Mouse (Mus musculus) hindbrain, embryonic 16.5 days (tissue): ENCODE results near the gene Slc12a6. TPM values are rescaled to one million over a fixed set of nuclear protein-coding genes. Genes with fewer than 3 reads are reported as not detected.
A peak's percentile ranks its signal among the peaks of the same experiment; 100 is the strongest.

ENCODE experiments used
- ATAC-seq: fragments of 200-750 bp; cut with Nextera tagmentation; 2 replicates; pipeline ENCODE4 v1.8.0; 2017; ENCODE audit warnings: moderate TSS enrichment, moderate library complexity
- H3K27ac ChIP-seq: fragments of 300-500 bp; sonication (generic); 2 replicates; pipeline ENCODE4 v1.5.1; 2014; ENCODE audit warnings: low read depth, mild to moderate bottlenecking, control low read depth, low read length, moderate library complexity
- H3K27me3 ChIP-seq: fragments of 300-500 bp; sonication (generic); replicated peaks from 2 replicates; pipeline ENCODE4 v1.6.1; 2014; ENCODE audit warnings: low read length; ENCODE audit not compliant: control insufficient read depth, insufficient read depth
- H3K36me3 ChIP-seq: fragments of 300-500 bp; sonication (generic); 2 replicates; pipeline ENCODE4 v1.6.1; 2014; ENCODE audit warnings: mild to moderate bottlenecking, low read length, moderate library complexity, mixed read lengths; ENCODE audit not compliant: control insufficient read depth, insufficient read depth
- H3K4me1 ChIP-seq: fragments of 300-500 bp; sonication (generic); 2 replicates; pipeline ENCODE4 v1.6.1; 2014; ENCODE audit warnings: low read depth, low read length; ENCODE audit not compliant: control insufficient read depth, insufficient read depth
- H3K4me2 ChIP-seq: fragments of 300-500 bp; sonication (generic); 2 replicates; pipeline ENCODE4 v1.6.1; 2014; ENCODE audit warnings: mild to moderate bottlenecking, low read length, control low read depth, moderate library complexity
- H3K4me3 ChIP-seq: fragments of 300-500 bp; sonication (generic); 2 replicates; pipeline ENCODE4 v1.5.1; 2014; ENCODE audit warnings: mild to moderate bottlenecking, low read length, control low read depth, moderate library complexity
- H3K9ac ChIP-seq: fragments of 300-500 bp; sonication (generic); 2 replicates; pipeline ENCODE4 v1.6.1; 2014; ENCODE audit warnings: low read depth, mild to moderate bottlenecking, control low read depth, low read length, moderate library complexity
- H3K9me3 ChIP-seq: fragments of 300-500 bp; sonication (generic); 2 replicates; pipeline ENCODE4 v1.6.1; 2014; ENCODE audit warnings: mild to moderate bottlenecking, low read length, moderate library complexity; ENCODE audit not compliant: control insufficient read depth
- WGBS: fragments of 180-500 bp; shearing (Covaris S2); extraction: QIAGEN DNeasy Blood & Tissue Kit; methylation state at CpG from one replicate; pipeline ENCODE4 v1.1.7; 2014; 5-methylcytosine and 5-hydroxymethylcytosine counted together
- polyA plus RNA-seq: library from polyadenylated mRNA; unstranded; fragments of >200 nt; fragmentation: Nextera tagmentation; extraction: Ambion mirVana; gene quantifications from 2 replicates; pipeline ENCODE4 v1.2.1, GENCODE M21; 2015

Gene Slc12a6
- polyA plus RNA-seq, result 14.7 and 17.5 TPM in 2 replicates

DNA sequence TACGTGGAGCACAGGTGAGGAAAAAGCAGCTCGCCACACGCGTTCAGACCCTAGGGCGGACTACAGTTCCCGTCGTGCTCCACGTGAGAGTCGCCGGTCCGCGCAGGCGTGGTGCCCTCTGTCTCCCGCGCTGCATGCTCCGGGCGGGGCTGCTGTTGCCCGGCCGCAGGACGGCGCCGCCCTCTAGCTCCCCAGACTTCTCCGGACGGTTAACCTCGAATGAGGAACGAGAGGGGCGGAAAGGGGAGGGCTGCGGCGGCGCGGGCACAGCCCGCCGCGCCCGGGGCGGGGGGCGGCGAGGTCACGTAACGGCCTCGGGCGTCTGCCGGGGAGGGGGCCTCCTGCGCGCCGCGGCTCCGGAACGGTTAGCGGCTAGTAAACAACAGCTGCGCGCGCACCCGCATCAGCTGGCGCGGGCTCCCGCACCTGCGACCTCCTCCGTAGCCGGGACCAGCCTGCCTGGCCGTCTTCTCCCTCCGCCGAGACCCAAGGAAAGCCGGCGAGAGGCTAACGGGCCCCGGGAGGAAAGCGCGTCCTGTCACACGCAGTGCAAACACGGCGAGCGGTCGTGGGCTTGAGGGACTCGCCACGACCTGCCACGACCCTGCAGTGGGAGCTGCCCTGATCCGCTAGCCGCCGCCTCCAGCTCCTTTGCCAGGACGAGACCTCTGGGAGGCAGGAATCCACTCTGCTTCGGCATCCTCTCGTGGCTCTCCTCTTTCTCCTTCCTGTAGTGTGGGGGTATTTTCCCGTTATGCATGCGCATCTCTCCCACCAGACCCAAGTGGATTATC is at the start of gene Slc12a6:
Gene Slc12a6 (plus strand): TSS at position 378 of the 794 bp plus-strand sequence.
- Histone ChIP-seq H3K36me3 (no peaks in the 10 kb centered on the region), H3K4me3 (peak within 1 kb of the TSS; percentile 94), H3K9me3 (no peaks in the 10 kb centered on the region), H3K27ac (peak within 1 kb of the TSS; percentile 93), H3K4me1 (peaks cover 29% of the 10 kb centered on the region), H3K27me3 (no peaks in the 10 kb centered on the region), H3K9ac (peak within 1 kb of the TSS; percentile 87), H3K4me2 (peak within 1 kb of the TSS; percentile 79)
- peak; percentile 96 for ATAC-seq
- under 1% methylated on average over 67 of the region's 85 CpGs for WGBS

DNA sequence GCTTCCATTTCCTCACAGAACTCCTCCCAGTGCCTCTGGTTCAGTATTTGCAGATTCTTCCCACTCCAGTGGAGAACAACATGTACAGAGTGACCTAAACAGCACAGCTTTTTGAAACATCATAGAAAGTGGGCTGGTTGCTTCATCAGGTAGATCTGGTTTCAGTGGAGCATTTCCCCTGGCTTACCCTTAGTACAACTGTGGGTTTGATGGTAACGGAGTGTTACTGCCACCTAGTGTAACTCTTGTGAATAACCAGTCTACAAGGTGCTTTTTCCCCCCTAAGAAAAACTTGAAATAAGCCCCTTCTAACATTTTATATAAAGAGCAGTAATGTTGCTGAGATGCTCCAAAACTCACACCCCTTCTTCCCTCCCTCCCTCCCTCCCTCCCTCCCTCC is 49.6 kb upstream of the Slc12a6 start:
- Histone ChIP-seq H3K36me3 (no peaks in the 10 kb centered on the region), H3K4me3 (no peak overlapping the region), H3K9me3 (no peaks in the 10 kb centered on the region), H3K9ac (no peak overlapping the region), H3K4me1 (no peaks in the 10 kb centered on the region), H3K4me2 (no peak overlapping the region), H3K27me3 (no peaks in the 10 kb centered on the region), H3K27ac (no peak overlapping the region)
- ATAC-seq, result peak; percentile 80
- 0% methylated on average over 1 of the region's 1 CpGs for WGBS

DNA sequence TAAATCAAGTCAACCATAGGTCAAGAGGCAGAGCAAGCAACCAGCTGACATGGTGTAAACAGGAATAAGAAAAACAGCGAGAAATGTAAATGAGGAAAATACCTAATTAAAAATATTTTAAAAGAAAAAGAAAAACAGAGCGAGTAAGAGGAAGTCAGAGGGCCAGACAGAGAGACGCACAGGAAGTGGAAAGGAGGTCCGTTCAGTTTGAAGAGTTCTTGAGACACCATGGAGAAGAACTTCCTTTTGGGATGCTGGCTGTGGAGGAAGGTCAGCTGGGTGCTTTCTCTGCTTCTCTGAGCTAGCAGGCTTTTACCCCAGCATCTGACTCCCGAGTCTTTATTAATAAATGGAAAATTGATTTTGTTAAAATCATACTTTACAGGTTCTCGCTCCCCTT is 48.0 kb upstream of the Slc12a6 start:
- H3K27ac ChIP-seq, result no peak overlapping the region
- no peak for ATAC-seq

DNA sequence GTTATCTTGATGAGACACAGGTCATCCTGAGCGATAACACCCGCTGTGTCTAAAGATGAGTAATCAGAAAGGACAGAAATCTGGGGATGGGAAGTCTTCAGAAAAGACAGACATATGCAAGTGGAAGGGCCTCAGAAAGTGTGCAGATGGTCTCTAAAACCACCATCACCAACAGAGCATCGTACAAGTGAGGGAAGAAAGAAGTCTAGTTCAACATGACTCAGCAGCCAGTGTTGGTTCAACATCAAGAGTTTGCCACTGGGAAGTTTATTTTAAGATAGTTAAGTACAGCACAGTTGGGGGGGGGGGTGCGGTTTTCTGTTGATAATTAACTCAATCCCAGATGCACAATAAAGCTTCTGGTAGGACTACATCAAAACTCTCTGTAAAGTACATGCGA is 44.7 kb upstream of the Slc12a6 start:
- H3K9ac ChIP-seq, result no peak overlapping the region
- no peaks in the 10 kb centered on the region for H3K9me3 ChIP-seq
- ATAC-seq, result no peak
- no peaks in the 10 kb centered on the region for H3K4me1 ChIP-seq
- no peaks in the 10 kb centered on the region for H3K27me3 ChIP-seq
- H3K27ac ChIP-seq, result no peak overlapping the region
- 92% methylated on average over 5 of the region's 5 CpGs for WGBS
- H3K36me3 ChIP-seq, result no peaks in the 10 kb centered on the region
- H3K4me3 ChIP-seq, result no peak overlapping the region
- H3K4me2 ChIP-seq, result no peak overlapping the region

More for the DNA sequence above, 48.0 kb upstream of the Slc12a6 start:
- H3K4me3 ChIP-seq, result no peak overlapping the region
- H3K9ac ChIP-seq, result no peak overlapping the region
- no peaks in the 10 kb centered on the region for H3K27me3 ChIP-seq
- no peaks in the 10 kb centered on the region for H3K4me1 ChIP-seq
- WGBS, result 85% methylated on average over 6 of the region's 6 CpGs
- H3K4me2 ChIP-seq, result no peak overlapping the region
- no peaks in the 10 kb centered on the region for H3K36me3 ChIP-seq
- no peaks in the 10 kb centered on the region for H3K9me3 ChIP-seq

DNA sequence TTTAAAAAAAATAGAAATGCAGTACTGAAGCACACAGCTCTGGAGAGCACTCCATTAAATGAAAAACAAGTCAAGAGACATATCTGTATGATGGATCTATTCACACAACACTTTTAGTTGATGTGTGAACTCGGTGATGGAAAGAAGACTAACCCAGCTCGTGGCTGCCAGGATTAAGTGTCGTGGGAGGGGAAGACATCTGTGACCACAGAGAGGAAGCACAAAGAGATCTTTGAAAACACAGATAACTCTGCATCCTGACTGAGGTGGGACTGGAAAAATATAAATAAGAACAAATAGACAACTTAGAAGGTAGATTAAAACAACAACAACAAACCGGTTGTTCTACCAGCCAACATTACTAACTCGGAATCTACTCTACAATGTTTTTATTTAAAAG is 43.0 kb upstream of the Slc12a6 start:
- no peak overlapping the region for H3K4me3 ChIP-seq
- no peaks in the 10 kb centered on the region for H3K4me1 ChIP-seq
- no peaks in the 10 kb centered on the region for H3K36me3 ChIP-seq
- no peaks in the 10 kb centered on the region for H3K27me3 ChIP-seq
- no peak overlapping the region for H3K4me2 ChIP-seq
- WGBS, result 87% methylated on average over 5 of the region's 5 CpGs
- ATAC-seq, result no peak
- no peaks in the 10 kb centered on the region for H3K9me3 ChIP-seq
- no peak overlapping the region for H3K9ac ChIP-seq
- H3K27ac ChIP-seq, result no peak overlapping the region

DNA sequence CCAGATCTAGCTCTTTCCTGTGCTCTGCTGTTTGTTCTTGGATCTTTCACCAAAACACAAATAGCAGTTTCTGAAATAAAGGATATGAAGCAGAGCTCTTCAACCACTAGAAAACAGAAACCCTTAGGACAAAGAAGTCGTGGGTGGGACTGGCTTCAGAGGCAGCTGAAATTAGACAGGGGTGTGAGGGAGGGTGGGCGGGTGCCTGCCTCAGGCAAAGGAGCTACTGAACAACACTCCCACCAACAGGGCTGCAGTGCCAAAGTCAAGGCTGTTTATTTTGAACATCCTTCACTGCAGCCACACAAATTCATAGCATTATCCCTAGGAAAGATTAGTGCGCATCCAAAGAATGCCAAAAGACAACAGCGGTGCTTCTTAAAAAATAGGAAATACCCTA is 41.3 kb upstream of the Slc12a6 start:
- Histone ChIP-seq H3K36me3 (no peaks in the 10 kb centered on the region), H3K9me3 (no peaks in the 10 kb centered on the region), H3K4me1 (no peaks in the 10 kb centered on the region), H3K4me3 (no peak overlapping the region), H3K27me3 (no peaks in the 10 kb centered on the region), H3K4me2 (no peak overlapping the region), H3K27ac (no peak overlapping the region), H3K9ac (no peak overlapping the region)
- 80% methylated on average over 4 of the region's 4 CpGs for WGBS
- no peak for ATAC-seq

DNA sequence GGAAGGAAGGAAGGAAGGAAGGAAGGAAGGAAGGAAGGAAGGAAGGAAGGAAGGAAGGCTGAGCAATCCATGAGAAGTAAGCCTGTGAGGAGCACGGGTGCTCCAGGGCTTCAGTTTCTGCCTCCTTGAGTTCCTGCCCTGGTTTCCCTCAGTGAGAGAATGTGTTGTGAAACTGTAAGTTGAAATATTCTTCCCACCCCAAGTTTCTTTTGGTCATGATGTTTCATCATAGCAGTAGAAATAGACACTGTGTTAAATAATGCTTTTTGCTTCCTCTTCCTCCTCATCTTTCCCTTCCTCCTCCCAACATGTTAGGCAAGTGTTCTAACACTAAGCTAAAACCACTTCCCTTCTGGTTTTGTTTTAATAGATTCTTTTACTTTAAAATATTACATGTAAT is 33.0 kb upstream of the Slc12a6 start:
- H3K9me3 ChIP-seq, result no peaks in the 10 kb centered on the region
- no peaks in the 10 kb centered on the region for H3K27me3 ChIP-seq
- no peak overlapping the region for H3K4me3 ChIP-seq
- no peak overlapping the region for H3K4me2 ChIP-seq
- no peak for ATAC-seq
- no peaks in the 10 kb centered on the region for H3K4me1 ChIP-seq
- H3K36me3 ChIP-seq, result no peaks in the 10 kb centered on the region
- no peak overlapping the region for H3K27ac ChIP-seq
- WGBS, result 93% methylated on average over 1 of the region's 1 CpGs
- H3K9ac ChIP-seq, result no peak overlapping the region

DNA sequence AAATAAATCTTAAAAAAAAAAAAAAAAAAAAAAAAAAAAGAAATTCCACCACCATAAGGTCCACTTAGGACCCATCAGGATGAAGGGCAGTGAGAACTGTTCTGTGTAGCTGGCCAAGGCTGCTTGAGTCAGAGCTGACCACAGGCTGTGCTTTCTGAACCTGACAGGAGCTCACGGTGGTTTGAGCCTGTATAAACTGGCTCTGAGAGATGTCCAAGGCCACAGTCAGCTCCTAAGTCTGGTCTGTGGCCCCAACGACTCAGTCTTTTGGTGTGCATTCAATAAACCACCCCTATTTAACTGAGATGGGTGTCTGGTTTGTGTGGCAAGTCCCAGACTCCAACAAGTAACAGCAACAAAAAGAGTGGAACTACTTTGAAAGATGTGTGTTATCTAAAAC is 29.0 kb upstream of the Slc12a6 start:
- 78% methylated on average over 2 of the region's 2 CpGs for WGBS
- H3K4me2 ChIP-seq, result no peak overlapping the region
- H3K27me3 ChIP-seq, result no peaks in the 10 kb centered on the region

DNA sequence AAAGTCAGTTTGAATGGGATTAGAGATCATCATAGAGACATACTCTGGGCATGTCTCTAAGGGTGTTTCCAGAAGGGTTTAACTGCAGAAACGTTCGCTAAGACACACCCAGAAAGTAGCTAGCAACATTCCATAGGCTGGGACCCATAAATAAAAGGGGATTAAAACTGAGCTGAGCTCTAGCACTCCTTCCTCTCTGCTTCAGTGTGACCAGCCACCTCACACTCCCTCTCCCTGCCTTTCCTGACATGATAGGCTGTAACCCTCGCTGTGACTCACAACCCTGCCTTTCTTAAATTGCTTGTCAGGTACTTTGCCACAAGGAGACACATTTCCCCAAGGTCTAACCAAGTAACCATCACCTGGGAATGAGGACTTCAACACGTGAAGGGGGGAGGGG is 27.6 kb upstream of the Slc12a6 start:
- H3K4me2 ChIP-seq, result no peak overlapping the region
- no peak overlapping the region for H3K27ac ChIP-seq
- H3K9ac ChIP-seq, result no peak overlapping the region
- no peak for ATAC-seq
- no peaks in the 10 kb centered on the region for H3K9me3 ChIP-seq
- 15% methylated on average over 4 of the region's 4 CpGs for WGBS
- no peak overlapping the region for H3K4me3 ChIP-seq
- H3K36me3 ChIP-seq, result peaks cover 2% of the 10 kb centered on the region
- H3K4me1 ChIP-seq, result peaks cover 9% of the 10 kb centered on the region
- H3K27me3 ChIP-seq, result no peaks in the 10 kb centered on the region

More for the DNA sequence above, 29.0 kb upstream of the Slc12a6 start:
- ATAC-seq, result no peak
- Histone ChIP-seq H3K9me3 (no peaks in the 10 kb centered on the region), H3K9ac (no peak overlapping the region), H3K4me3 (no peak overlapping the region), H3K27ac (no peak overlapping the region), H3K4me1 (peaks cover 9% of the 10 kb centered on the region), H3K36me3 (no peaks in the 10 kb centered on the region)
